Mouse (Mus musculus): ENCODE data around the gene Zfp574.

Gene Zfp574

GRCm38 (mm10) chr7:25072716-25073390 lies 486 bp downstream of the Zfp574 start:
- no peak for DNase-seq (ENCODE audit: low spot score)

GRCm38 (mm10) chr7:25073924-25074323 lies 1.6 kb downstream of the Zfp574 start:
- no peak for DNase-seq (ENCODE audit: low spot score)

GRCm38 (mm10) chr7:25076296-25076662 lies 3.9 kb downstream of the Zfp574 start:
- DNase-seq (ENCODE audit: low spot score), result no peak

GRCm38 (mm10) chr7:25076663-25077413 lies 4.5 kb downstream of the Zfp574 start:
- DNase-seq (ENCODE audit: low spot score), result peak; percentile 85

- DNase-seq (ENCODE audit: low spot score), result no peak
Measured at GRCm38 (mm10) chr7:25077414-25077755, 5.0 kb downstream of the Zfp574 start.

GRCm38 (mm10) chr7:25079496-25080026 lies 7.2 kb downstream of the Zfp574 start:
- no peak for DNase-seq (ENCODE audit: low spot score)

GRCm38 (mm10) chr7:25080431-25080830 lies 8.1 kb downstream of the Zfp574 start:
- DNase-seq (ENCODE audit: low spot score), result no peak

GRCm38 (mm10) chr7:25082510-25082909 lies 10.1 kb downstream of the Zfp574 start:
- no peak for DNase-seq (ENCODE audit: low spot score)

- DNase-seq (ENCODE audit: low spot score), result no peak
Measured at GRCm38 (mm10) chr7:25084621-25085020, 12.3 kb downstream of the Zfp574 start.

- DNase-seq (ENCODE audit: low spot score), result no peak
Measured at GRCm38 (mm10) chr7:25086656-25087055, 14.3 kb downstream of the Zfp574 start.

- no peak for DNase-seq (ENCODE audit: low spot score)
Measured at GRCm38 (mm10) chr7:25087256-25087912, 15.0 kb downstream of the Zfp574 start.

- DNase-seq (ENCODE audit: low spot score), result no peak
Measured at GRCm38 (mm10) chr7:25087972-25088371, 15.6 kb downstream of the Zfp574 start.

GRCm38 (mm10) chr7:25088531-25088930 lies 16.2 kb downstream of the Zfp574 start:
- DNase-seq (ENCODE audit: low spot score), result no peak

- DNase-seq (ENCODE audit: low spot score), result no peak
Measured at GRCm38 (mm10) chr7:25088968-25089367, 16.6 kb downstream of the Zfp574 start.

- DNase-seq (ENCODE audit: low spot score), result no peak
Measured at GRCm38 (mm10) chr7:25089875-25090274, 17.5 kb downstream of the Zfp574 start.

GRCm38 (mm10) chr7:25098169-25098568 lies 25.8 kb downstream of the Zfp574 start:
- DNase-seq (ENCODE audit: low spot score), result no peak

GRCm38 (mm10) chr7:25099581-25099980 lies 27.2 kb downstream of the Zfp574 start:
- DNase-seq (ENCODE audit: low spot score), result no peak

GRCm38 (mm10) chr7:25105411-25106160 lies 33.2 kb downstream of the Zfp574 start:
- DNase-seq (ENCODE audit: low spot score), result no peak

- DNase-seq (ENCODE audit: low spot score), result no peak
Measured at GRCm38 (mm10) chr7:25106790-25107502, 34.6 kb downstream of the Zfp574 start.

- DNase-seq (ENCODE audit: low spot score), result no peak
Measured at GRCm38 (mm10) chr7:25109355-25109754, 37.0 kb downstream of the Zfp574 start.

GRCm38 (mm10) chr7:25110336-25110735 lies 38.0 kb downstream of the Zfp574 start:
- DNase-seq (ENCODE audit: low spot score), result no peak
